Mouse (Mus musculus) E14TG2a.4 (cell line): ENCODE data around the gene Ccdc62.

Experiments
- H3K27me3 ChIP-seq: 2 replicates; pipeline ENCODE4 v1.6.1; 2014; ENCODE audit warnings: low read length, control low read depth; ENCODE audit not compliant: insufficient read depth
- H3K36me3 ChIP-seq: 2 replicates; pipeline ENCODE4 v1.6.1; 2014; ENCODE audit warnings: low read length, control low read depth; ENCODE audit not compliant: insufficient read depth
- H3K4me1 ChIP-seq: replicated peaks from 2 replicates; pipeline ENCODE4 v1.6.1; 2014; ENCODE audit warnings: low read depth, low read length, control low read depth
- H3K4me3 ChIP-seq: replicated peaks from 2 replicates; pipeline ENCODE4 v1.5.1; 2014; ENCODE audit warnings: mild to moderate bottlenecking, low read length
- H3K9me3 ChIP-seq: 2 replicates; pipeline ENCODE4 v1.6.1; 2014; ENCODE audit warnings: low read length, control low read depth
- CTCF ChIP-seq: conservative IDR thresholded peaks from 2 replicates; pipeline ENCODE4 v1.5.1; 2014; ENCODE audit warnings: low read length
- NANOG ChIP-seq: IDR thresholded peaks from 2 replicates; pipeline ENCODE4 v1.6.1; 2014; ENCODE audit warnings: borderline replicate concordance, low read length, mixed read lengths
- POU5F1 ChIP-seq: IDR thresholded peaks from 2 replicates; pipeline ENCODE4 v1.6.1; 2014; ENCODE audit warnings: low read length, borderline replicate concordance

Gene Ccdc62

DNA sequence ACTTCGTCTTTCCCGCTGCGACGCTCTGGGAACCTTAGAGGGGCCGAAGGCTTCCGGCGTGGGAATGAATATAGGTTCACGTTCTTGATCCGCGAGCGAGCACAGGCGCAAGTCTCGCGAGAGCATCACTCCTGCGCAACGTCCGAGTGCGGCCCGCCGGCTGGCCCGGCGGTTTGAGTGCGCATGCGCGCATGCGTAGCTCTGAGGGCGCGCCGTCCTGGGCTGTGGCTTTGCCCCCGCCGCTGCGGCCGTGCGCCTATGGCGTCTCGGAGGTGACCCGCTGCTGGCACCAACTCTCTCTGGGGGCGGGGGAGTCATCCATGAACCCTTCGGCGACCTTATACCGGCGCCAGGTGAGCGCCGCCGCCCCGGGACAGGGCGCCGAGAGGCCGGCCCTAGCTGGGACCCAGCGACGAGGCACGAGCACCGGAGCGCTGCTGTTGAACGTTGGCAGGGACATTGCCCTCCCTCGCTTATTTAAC lies at the start of gene Ccdc62:
Gene Ccdc62, plus strand, starts transcription at position 172 of the 482 bp plus-strand sequence.
- Histone ChIP-seq H3K36me3 (peaks cover 41% of the 10 kb centered on the region), H3K27me3 (no peaks in the 10 kb centered on the region), H3K4me3 (peak within 1 kb of the TSS; percentile 92), H3K9me3 (no peaks in the 10 kb centered on the region), H3K4me1 (peaks cover 27% of the 10 kb centered on the region)
- TF ChIP-seq POU5F1 = no peak
- TF ChIP-seq CTCF = no peak
- no peak for TF ChIP-seq NANOG

DNA sequence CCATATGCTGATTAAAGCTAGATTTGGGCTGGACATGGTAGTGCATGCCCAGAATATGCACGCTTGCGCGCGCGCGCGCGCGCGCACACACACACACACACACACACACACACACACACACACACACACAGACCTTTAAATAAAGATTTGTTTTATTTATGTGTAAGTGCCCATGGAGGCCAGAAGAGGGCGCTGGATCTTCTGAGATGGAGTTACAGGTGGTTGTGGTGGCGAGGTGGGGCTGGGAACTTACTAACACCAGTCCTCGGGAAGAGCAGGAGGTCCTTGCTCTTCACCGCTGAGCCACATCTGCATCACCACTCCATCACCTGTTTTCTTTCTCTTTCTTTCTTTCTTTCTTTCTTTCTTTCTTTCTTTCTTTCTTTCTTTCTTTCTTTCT lies 49.7 kb upstream of the Ccdc62 start:
- H3K4me1 ChIP-seq = peaks cover 19% of the 10 kb centered on the region
- peak; percentile 25 for TF ChIP-seq CTCF
- TF ChIP-seq NANOG = no peak
- H3K4me3 ChIP-seq = no peak overlapping the region
- no peaks in the 10 kb centered on the region for H3K36me3 ChIP-seq
- peaks cover 40% of the 10 kb centered on the region for H3K27me3 ChIP-seq
- H3K9me3 ChIP-seq = no peaks in the 10 kb centered on the region

DNA sequence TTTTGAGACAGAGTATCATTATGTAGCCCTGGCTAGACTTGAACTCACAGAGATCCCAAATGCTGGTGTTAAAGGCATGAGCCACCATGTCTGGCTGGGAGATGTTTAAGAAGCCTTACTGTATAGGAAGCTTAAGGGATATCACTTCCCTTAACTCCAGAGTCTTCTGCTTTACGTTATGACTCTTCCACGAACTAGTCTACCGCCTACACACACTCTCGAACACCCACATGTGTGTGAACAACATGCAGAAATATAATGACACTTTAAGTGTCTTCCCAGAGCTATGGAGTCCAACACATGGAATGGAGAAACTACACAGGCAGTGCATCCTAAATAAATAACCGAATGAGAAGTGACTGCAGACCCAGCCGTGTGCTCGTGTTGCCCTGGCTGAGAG lies 46.6 kb upstream of the Ccdc62 start:
- Histone ChIP-seq H3K4me1 (peaks cover 22% of the 10 kb centered on the region), H3K36me3 (no peaks in the 10 kb centered on the region), H3K4me3 (no peak overlapping the region), H3K27me3 (peaks cover 22% of the 10 kb centered on the region), H3K9me3 (no peaks in the 10 kb centered on the region)
- TF ChIP-seq NANOG (no peak), CTCF (no peak)

DNA sequence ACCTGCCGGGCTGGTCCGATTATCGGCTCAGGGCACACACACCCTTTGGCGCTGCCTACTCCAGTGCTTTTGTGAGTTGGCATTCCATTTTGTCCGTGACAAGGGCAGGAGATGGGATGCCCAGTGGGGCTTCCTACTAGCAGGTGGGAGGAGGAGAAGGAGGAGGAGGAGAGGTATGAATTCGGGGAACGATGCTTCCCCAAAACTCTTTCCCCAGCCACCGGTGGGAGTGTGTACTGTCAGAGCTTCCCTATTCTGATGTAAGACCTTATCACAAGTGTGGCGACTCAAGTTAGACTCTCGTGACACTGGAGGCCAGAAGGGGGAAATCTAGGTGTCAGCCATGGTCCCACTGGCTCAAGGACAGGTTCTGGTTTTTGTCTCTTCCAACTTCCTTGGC lies 46.1 kb upstream of the Ccdc62 start:
- peaks cover 18% of the 10 kb centered on the region for H3K27me3 ChIP-seq
- H3K36me3 ChIP-seq = no peaks in the 10 kb centered on the region
- H3K4me1 ChIP-seq = peaks cover 18% of the 10 kb centered on the region
- H3K4me3 ChIP-seq = no peak overlapping the region
- H3K9me3 ChIP-seq = no peaks in the 10 kb centered on the region
- TF ChIP-seq POU5F1 = no peak
- TF ChIP-seq NANOG = no peak
- TF ChIP-seq CTCF = no peak

DNA sequence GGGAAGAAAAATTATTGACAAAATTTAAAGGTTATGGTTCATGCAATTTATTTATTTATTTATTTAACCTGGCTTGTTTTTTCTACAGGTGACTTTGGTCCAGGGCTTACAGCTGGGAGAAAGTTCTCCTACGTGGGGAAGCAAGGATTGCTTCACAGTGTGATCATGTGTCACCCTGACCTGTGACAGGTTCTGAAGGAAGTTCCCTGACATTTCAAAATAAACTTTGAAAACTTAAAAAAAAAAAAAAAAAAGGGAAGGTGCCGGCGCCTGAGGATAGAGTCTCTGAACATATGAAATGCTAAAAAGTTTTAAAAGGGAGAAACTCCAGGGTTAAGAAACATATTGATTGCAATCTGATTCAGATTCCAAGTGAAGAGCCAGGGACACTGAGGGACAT lies 44.1 kb upstream of the Ccdc62 start:
- H3K36me3 ChIP-seq = no peaks in the 10 kb centered on the region
- H3K4me3 ChIP-seq = no peak overlapping the region
- no peaks in the 10 kb centered on the region for H3K9me3 ChIP-seq
- peaks cover 5% of the 10 kb centered on the region for H3K4me1 ChIP-seq
- peaks cover 5% of the 10 kb centered on the region; the same call in 1 of the 2 replicates for H3K27me3 ChIP-seq
- TF ChIP-seq CTCF (no peak), NANOG (no peak)

DNA sequence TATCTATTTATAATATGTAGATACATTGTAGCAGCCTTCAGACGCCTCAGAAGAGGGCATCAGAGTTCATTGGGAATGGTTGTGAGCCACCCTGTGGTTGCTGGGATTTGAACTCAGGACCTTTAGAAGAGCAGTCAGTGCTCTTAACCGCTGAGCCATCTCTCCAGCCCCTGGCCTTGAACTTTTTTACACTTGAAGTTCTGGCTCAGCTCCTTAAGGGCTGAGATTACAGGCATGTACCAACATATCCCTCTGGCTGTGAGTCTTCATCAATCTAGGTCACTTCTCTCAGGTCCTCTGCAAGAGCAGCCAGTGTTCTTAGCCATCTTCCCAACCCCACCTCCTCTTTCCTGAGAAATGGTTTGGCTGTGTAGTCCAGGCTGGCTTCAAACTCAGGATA lies 40.2 kb upstream of the Ccdc62 start:
- H3K4me1 ChIP-seq = peaks cover 14% of the 10 kb centered on the region
- H3K27me3 ChIP-seq = no peaks in the 10 kb centered on the region
- H3K4me3 ChIP-seq = no peak overlapping the region
- TF ChIP-seq NANOG = no peak
- no peak for TF ChIP-seq CTCF
- no peak for TF ChIP-seq POU5F1
- H3K9me3 ChIP-seq = no peaks in the 10 kb centered on the region
- H3K36me3 ChIP-seq = no peaks in the 10 kb centered on the region

DNA sequence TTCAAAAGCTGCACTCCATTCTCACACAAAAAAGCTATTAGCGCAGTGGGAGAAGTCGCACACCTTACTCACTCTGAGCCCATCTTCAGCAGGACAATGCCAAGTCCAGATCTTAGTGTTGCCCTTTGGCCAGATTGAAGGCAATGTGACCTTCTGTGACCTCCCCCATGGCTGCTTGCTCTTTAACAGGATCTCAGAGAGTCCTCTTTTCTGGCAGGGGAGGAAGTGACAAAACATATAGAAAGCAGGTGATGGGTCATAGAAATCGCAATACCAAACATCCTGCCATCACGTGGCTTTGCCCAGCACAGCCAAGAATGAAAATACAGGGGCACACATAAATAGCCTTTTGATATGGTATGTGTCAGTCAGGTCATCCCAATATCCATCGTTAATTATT lies 39.5 kb upstream of the Ccdc62 start:
- no peak for TF ChIP-seq CTCF
- no peak for TF ChIP-seq NANOG
- TF ChIP-seq POU5F1 = no peak
- no peaks in the 10 kb centered on the region for H3K9me3 ChIP-seq
- no peaks in the 10 kb centered on the region for H3K27me3 ChIP-seq
- H3K4me3 ChIP-seq = no peak overlapping the region
- H3K36me3 ChIP-seq = no peaks in the 10 kb centered on the region
- peaks cover 20% of the 10 kb centered on the region for H3K4me1 ChIP-seq

DNA sequence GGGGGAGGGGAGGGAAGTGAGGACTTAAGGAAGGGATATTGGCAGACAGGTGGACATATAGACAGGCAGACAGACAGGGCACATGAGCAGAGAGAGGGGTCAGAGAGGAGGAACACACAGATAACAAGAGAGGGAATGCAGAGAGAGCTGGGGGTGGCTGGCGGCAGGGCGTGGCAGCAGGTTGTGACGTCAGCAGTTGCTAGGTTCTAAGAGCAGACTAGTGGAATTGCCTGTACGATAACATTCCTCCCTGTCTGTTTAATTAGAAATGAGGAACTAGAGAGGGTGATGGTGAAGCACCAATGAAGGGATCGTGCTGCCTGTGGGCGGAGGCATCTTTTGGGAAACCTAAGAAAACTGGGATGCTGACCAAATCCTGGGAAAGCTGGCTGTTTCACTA lies 38.8 kb upstream of the Ccdc62 start:
- H3K9me3 ChIP-seq = no peaks in the 10 kb centered on the region
- H3K36me3 ChIP-seq = no peaks in the 10 kb centered on the region
- no peak for TF ChIP-seq NANOG
- no peaks in the 10 kb centered on the region for H3K27me3 ChIP-seq
- peaks cover 27% of the 10 kb centered on the region for H3K4me1 ChIP-seq
- H3K4me3 ChIP-seq = no peak overlapping the region

DNA sequence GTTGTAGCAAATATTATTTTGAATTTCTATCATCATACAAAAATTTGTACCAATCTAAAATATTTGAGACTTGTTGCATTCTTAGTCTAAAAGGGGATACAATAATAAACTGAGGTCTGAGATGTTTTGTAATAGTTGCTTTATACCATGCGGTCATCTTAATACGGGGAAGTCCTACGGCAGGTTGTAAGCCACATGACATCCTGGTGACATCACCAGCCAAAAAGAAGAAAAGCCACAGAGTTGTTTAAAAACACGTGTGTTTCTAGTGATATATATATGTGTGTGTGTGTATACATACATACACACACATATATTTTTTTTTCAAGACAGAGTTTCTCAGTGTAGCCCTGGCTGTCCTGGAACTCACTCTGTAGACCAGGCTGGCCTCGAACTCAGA lies 37.0 kb upstream of the Ccdc62 start:
- TF ChIP-seq POU5F1 (no peak), NANOG (no peak), CTCF (no peak)
- Histone ChIP-seq H3K36me3 (no peaks in the 10 kb centered on the region), H3K4me3 (no peak overlapping the region), H3K9me3 (no peaks in the 10 kb centered on the region), H3K4me1 (peaks cover 31% of the 10 kb centered on the region), H3K27me3 (no peaks in the 10 kb centered on the region)
